Mouse (Mus musculus): Measurements from ENCODE around the gene Ldb2.

Gene Ldb2

GRCm38 (mm10) chr5:44719872-44720271, 79.6 kb downstream of the Ldb2 start:
- no peak for DNase-seq (ENCODE audit: low spot score in 2 of 2)

GRCm38 (mm10) chr5:44714508-44714907, 85.0 kb downstream of the Ldb2 start:
- DNase-seq (ENCODE audit: low spot score in 2 of 2), result no peak

- DNase-seq (ENCODE audit: low spot score in 2 of 2), result no peak
These were observed 86.2 kb downstream of the Ldb2 start for GRCm38 (mm10) chr5:44713181-44713789.

- no peak for DNase-seq (ENCODE audit: low spot score in 2 of 2)
These were observed 88.3 kb downstream of the Ldb2 start for GRCm38 (mm10) chr5:44711211-44711610.

- DNase-seq (ENCODE audit: low spot score in 2 of 2), result no peak
These were observed 89.2 kb downstream of the Ldb2 start for GRCm38 (mm10) chr5:44710132-44710871.

- DNase-seq (ENCODE audit: low spot score in 2 of 2), result no peak
These were observed 90.2 kb downstream of the Ldb2 start for GRCm38 (mm10) chr5:44709276-44709675.

GRCm38 (mm10) chr5:44707946-44708345, 91.5 kb downstream of the Ldb2 start:
- no peak for DNase-seq (ENCODE audit: low spot score in 2 of 2)

GRCm38 (mm10) chr5:44706997-44707698, 92.3 kb downstream of the Ldb2 start:
- DNase-seq (ENCODE audit: low spot score in 2 of 2), result no peak

GRCm38 (mm10) chr5:44697993-44698392, 101.5 kb downstream of the Ldb2 start:
- no peak for DNase-seq (ENCODE audit: low spot score in 2 of 2)

- no peak for DNase-seq (ENCODE audit: low spot score in 2 of 2)
These were observed 102.9 kb downstream of the Ldb2 start for GRCm38 (mm10) chr5:44696548-44696947.

- no peak for DNase-seq (ENCODE audit: low spot score in 2 of 2)
These were observed 105.8 kb downstream of the Ldb2 start for GRCm38 (mm10) chr5:44693674-44694073.

GRCm38 (mm10) chr5:44686344-44686743, 113.1 kb downstream of the Ldb2 start:
- DNase-seq (ENCODE audit: low spot score in 2 of 2), result no peak

GRCm38 (mm10) chr5:44681054-44681638, 118.3 kb downstream of the Ldb2 start:
- DNase-seq (ENCODE audit: low spot score in 2 of 2), result no peak

GRCm38 (mm10) chr5:44677814-44678213, 121.7 kb downstream of the Ldb2 start:
- no peak for DNase-seq (ENCODE audit: low spot score in 2 of 2)

- DNase-seq (ENCODE audit: low spot score in 2 of 2), result no peak
These were observed 123.2 kb downstream of the Ldb2 start for GRCm38 (mm10) chr5:44676145-44676754.

- no peak for DNase-seq (ENCODE audit: low spot score in 2 of 2)
These were observed 129.1 kb downstream of the Ldb2 start for GRCm38 (mm10) chr5:44670336-44670735.

- no peak for DNase-seq (ENCODE audit: low spot score in 2 of 2)
These were observed 131.6 kb downstream of the Ldb2 start for GRCm38 (mm10) chr5:44667907-44668306.

GRCm38 (mm10) chr5:44667383-44667782, 132.1 kb downstream of the Ldb2 start:
- DNase-seq (ENCODE audit: low spot score in 2 of 2), result no peak

- no peak for DNase-seq (ENCODE audit: low spot score in 2 of 2)
These were observed 139.8 kb downstream of the Ldb2 start for GRCm38 (mm10) chr5:44659651-44660050.

GRCm38 (mm10) chr5:44656707-44657106, 142.8 kb downstream of the Ldb2 start:
- no peak for DNase-seq (ENCODE audit: low spot score in 2 of 2)

GRCm38 (mm10) chr5:44654403-44654802, 145.1 kb downstream of the Ldb2 start:
- no peak for DNase-seq (ENCODE audit: low spot score in 2 of 2)

- DNase-seq (ENCODE audit: low spot score in 2 of 2), result no peak
These were observed 152.7 kb downstream of the Ldb2 start for GRCm38 (mm10) chr5:44646842-44647190.

All from natural killer cell, adult 2 months (primary cell).